Mouse (Mus musculus): ENCODE data around the gene A930033H14Rik.

A930033H14Rik gene

DNA sequence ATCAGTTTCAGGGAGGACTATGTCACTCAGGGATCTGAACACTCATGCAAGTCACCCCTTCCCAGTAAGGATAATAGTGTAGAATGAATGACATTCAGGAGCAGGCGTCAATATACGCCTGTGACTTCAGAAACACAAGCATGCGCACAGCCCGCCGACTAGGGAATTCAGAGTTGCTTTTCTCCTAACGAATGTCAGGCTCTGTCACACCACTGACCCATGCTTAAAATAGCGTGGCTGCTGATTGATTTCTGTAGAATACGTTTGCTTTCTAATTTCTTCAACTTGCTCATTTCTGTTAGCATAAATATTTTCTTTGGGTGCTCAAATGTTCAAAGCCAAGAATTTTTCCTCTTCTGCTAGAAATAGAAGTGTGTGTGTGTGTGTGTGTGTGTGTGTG is 13.1 kb upstream of the A930033H14Rik start:
- no peak for DNase-seq

DNA sequence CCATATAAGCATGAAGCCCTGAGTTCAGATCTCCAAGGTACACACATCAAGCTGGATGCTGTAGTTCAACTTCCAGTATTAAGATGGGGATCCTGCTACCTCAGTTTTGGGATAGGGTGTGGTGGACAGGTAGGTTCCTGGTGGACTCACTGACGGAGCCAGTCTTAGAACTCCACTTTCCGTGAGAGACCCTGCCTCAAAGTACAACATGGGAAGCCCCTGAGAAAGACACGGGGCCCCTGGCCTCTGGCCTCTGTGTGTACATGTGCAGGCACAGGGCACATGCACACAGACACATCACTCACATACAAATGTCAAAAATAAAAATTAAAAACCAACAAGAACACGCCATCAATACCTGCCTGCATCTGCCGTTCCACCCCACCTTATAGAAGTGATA is 12.6 kb upstream of the A930033H14Rik start:
- DNase-seq, result no peak

DNA sequence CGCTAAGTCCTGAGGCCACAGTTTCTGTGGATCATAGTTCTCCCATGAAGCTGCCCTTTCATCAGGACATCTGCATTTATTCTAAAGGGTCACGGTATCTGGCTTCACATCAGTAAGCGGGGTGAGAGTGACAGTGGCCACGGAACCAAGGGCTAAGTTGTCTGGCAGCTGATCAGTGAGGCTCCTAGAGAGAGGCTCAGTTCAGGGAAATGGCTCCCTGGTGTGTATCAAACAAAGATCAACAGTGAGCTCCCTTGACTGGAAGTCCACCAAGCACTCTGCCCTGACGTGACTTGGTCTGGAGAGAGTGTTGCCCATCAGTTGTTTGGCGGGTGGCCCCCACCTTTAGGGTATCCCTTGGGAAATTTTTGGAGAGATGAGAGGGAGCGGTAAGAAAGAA is 11.4 kb upstream of the A930033H14Rik start:
- no peak for DNase-seq

DNA sequence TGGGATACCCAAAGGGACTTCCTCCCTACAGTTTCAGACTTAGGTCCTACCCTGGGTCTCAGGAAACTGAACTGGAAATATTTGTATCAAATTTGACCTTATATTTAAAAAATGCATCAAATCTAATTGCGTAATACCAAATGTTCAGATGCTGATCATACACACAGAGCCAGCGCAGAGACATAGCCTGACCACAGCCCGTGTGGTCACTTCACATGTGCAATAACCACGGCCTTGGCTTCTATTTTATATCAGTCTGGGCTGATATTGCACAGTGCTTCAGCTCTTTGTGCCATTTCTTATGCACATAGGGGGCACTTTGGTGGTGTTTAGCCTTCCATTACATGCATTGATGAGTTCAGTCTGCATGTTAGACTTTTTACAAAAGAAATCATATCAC is 10.3 kb upstream of the A930033H14Rik start:
- no peak for DNase-seq

DNA sequence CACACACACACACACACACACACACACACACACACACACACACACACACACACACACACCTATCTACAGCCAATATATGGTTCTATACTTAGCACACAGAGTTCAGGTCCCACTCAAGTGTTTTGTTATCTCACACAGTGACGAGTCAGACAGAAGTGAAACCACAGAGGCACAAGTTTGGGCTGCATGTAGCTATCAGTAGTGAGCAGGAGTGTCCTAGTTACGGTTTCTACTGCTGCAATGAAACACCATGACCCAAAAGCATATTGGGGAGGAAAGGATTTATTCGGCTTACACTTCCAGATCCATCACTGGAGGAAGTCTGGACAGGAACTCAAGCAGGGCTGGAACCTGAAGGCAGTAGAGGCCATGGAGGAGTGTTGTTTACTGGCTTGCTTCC is 9.1 kb upstream of the A930033H14Rik start:
- DNase-seq, result no peak

DNA sequence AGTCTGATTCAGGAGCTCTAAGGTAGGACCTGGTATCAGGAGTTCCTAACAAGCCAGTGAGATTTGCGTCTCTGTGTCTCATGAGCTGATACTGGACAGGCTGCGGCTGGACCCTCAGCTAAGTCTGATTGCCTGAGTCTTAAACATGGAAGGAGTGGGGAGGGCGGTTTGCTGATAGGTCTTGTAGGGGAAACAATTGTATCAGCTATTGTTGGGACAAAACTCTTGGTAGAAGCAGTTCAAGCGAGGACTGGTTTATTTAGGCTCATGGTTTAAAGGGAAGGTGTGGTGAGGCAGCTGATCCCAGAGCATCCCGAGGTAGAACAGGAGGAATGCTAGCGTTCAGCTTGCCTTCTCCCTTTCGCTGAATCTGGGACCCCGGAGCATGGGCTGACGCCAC is 8.2 kb upstream of the A930033H14Rik start:
- DNase-seq, result no peak

DNA sequence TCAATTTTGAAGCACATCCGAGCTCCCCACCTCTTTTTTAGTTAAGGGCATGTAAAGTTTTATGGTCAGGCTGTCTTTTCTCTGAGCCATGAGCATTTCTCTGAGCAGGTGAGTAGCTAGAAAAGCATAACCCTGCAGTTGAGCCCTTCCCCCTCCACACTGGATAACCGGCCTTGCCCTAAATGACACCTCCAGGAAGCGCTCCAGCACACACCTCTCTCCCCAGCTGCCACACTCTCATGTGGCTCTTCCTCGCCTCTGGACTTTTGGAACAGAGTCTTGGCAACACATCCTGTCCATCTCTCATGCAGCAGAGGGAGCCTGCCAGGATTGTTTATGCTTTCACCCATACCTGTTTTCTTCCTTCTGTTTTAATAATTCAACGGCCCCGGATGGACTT is 7.4 kb upstream of the A930033H14Rik start:
- DNase-seq, result no peak

DNA sequence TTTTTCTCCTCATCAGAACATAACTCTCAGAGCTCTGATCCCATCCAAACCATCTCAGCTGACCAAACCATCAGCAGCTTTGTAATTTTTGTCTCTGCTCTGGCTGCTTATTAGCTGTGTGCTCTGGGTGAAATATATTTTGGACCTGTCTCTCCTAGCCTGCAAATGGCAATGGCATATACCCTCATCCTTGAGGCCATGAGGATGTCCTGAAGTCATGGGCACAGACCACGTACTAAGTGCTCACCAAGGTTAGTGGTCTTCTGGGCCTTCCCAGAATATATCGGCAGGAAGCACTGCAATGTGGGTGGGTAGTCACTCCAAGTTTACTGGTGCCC is 6.4 kb upstream of the A930033H14Rik start:
- no peak for DNase-seq

DNA sequence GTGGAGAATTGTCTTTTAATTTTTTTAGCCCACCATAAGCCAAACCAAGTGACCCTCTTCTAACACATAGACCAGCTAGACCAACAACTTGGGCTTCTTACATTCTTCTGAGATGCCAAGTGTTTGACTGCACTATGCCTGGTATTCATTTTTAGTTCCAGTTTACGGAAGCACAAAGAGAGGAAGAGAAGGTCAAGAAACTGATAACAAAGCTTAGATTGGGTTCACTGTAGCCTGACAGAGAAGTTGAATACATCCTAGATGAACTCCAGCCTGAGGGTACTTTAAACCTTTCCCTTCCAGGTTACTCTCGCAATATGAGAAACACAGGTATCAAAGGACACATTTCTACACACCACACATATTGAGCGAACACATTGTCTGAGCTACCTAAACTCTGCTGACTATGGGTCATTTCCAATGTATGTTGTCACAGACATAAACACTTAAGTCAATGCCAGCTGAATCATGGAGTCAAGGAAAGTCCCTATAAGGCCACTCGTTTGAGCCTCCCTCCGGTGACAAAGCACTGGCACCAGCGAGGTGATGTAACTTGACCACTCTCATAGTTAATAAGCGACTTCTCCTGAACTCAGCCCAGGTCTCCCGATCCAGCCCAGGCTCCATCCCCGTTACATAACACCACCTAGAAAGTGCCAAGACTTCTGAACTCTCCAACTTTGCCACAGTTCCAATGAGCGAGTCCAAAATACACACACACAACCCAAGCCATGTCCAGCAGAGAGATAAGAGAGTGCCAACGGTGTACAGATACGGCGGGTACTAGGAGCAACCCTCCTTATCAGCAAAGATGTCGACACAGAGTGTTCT is 5.8 kb upstream of the A930033H14Rik start:
- peak; percentile 20 for DNase-seq

DNA sequence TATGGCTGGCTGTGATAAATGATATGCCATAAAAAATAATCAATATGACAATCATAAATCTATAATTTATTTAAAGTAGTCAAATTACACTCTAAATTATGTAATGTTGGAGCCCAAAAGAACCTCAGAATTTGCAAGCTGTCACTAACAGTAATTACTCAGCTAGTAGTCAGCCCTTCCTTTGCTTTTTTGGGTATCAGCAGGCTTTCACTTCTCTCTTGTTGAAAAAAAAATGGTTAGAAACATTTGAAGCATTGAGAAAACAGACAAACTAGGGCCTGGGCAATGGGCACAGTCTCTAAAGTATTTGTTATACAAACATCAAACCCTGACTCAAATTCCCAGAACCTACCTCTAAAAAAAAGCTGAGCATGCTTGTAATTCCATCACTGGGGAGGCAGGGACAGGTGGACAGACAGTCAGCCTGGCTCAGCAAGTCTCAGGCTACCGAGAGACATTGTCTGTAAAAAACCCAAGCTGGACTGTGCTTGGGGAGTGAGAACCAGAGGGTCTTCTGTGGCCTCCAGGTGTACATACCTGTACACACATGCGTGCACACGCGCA is 4.3 kb upstream of the A930033H14Rik start:
- no peak for DNase-seq

DNA sequence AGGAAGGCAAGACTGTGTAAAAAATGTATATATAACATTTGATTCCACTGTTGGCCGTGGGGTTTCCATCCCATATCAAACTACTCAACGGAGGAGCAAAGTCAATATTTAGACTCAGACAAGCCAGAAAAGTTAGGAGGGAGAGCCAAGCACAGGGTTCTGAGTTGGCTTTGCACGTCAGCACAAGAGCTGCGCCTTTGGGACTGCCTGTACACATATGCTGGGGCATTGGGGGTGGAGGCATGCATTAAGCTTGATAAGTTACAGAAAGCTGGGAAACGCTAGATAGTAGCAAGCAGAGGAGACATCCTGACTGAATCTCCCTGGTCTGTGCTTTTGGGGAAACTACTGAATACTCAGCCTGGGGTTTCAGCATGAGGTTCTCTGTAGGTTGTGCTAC is 1.1 kb upstream of the A930033H14Rik start:
- DNase-seq, result peak; percentile 34

DNA sequence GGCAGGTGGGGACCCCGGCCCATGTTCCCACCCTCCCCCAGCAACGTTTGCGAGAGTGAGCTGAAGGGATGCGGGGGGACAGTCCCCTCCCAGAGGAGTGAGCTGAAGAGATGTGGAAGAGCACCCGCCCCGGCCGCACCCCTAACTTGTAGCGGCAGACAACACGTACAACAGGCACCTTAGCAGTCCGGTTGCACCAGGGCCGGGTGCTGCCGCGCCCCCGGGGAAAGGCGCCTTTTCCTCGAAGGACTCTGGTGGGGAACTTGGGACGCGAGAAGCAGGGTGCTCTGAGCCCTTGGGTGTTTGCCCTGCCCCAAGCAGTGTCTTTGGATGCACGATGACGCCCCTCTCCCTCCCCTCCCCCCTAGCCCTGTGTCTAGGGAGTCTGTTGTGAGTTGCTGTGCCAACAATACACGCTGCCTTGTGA is 566 bp upstream of the A930033H14Rik start:
- DNase-seq, result peak; percentile 28

DNA sequence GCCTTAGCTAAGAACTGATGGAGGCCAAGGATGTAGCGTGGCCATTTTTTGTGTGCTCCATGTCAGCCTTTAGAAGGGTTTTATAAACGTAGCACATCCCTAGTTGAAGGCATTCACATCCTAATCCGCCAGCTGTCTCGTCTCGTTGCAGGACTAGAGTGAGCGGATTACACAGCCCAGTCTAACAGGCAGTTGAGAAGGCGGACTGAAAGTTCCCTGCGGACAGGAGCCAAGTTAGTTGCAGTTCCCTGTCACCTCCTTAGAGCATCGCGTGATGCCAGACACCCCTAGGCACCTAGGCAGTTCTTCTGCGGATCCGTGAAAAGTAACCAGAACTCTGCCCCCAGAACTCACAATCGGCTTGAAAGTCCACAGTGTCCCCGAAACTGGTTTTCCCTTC is 922 bp downstream of the A930033H14Rik start:
- DNase-seq, result no peak

DNA sequence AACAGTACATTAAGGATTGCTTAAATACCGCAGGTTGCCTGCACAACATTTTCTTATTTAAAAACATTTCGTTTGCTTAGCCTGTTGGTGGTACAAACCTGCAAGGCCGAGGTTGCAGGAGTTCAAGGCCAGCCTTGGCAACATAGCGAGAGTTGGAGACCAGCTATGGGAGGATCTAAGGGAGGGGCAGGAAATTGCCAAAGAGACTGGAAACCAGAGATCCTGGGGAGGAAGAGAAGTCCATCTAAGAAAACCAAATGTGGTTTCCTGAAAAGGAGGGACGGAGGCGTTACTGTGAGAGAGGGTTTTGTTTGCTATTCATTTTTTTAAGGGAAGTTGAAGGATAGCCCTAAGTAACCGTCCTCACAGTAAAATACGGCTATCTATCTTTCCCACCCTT is 1.3 kb downstream of the A930033H14Rik start:
- DNase-seq, result no peak

DNA sequence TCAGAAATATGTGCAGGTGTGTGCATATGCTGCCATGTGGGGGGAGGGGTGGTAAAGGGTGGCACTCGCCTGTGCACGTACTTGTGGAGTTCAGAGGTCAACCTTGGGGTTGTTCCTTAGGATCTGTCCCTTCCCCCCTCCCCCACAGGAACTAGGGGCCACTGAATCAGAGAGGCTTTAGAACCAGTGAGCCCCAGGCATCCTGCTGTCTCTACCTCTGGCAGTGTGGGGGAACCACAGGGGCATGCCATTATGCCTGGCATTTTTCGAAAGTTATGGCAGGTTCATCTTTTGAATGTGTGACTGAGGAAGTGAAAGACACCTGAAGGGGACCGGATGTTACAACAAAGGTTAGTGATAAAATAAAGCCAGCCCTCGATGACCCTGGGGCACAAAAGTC is 2.2 kb downstream of the A930033H14Rik start:
- no peak for DNase-seq

DNA sequence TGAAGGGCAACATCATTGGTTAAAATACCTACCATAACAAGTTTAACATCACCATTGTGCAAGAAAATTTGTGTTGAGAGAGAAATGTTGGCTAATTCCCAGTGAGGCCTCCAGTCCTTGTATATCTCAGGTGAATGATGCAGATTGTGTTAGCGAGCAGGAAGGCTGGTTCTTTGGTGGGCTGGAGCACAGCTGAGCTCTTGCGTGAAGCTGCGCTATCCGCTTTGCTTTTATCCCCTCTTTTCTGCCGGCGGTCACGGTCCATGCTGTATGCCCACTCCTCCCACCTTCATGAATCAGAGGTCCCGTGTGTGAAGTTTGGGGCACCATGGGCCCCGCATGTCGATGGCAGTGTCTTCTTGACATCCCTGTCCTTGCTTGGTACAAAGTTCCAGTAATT is 2.9 kb downstream of the A930033H14Rik start:
- DNase-seq, result no peak

DNA sequence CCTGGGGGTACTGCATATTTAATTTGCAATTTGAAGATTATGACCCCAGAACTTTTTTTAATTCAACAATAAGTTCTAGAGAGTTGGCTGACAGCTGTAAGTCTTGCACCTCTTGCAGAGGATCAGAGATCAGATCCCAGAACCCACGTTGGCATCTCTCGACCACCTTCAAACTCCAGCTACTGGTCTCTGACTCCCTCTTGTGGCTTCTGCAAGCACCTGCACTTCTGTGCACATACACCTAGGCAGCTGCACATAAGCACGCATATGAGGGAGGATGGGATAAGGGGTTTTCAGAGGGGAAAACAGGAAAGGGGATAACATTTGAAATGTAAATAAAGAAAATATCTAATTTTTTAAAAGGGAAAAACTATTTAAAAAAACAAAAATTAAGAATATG is 4.2 kb downstream of the A930033H14Rik start:
- no peak for DNase-seq

DNA sequence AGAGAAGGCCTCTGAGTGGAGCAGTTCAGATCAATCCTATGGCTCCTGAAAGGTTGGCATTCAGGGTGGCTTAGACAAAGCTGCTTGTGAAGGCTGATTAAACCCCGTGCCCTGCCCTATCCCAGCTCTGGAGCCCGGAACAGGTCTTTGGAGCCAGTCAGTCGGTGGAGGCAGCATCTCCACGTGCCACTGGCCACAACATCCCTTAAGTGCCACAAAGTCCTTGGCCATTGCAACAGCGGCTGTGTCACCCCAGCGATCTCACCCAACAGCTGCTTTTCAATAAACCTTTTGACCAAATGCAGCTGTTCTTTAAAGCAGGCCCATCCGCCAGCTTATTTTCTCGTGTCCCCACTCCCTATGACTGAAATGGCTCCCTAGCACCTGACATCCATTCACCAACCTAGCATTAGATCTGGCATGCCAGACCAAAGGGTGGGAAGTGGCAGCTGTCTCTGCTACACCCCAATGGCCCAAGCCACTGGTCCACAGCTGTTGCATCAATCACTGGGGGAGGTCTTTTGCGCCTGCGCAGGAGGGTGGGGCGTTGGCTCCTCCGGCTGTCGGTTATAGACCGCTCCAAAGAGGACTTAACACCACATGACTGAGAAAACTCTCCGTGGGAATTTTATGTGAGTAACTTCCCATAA is 4.8 kb downstream of the A930033H14Rik start:
- DNase-seq, result no peak

DNA sequence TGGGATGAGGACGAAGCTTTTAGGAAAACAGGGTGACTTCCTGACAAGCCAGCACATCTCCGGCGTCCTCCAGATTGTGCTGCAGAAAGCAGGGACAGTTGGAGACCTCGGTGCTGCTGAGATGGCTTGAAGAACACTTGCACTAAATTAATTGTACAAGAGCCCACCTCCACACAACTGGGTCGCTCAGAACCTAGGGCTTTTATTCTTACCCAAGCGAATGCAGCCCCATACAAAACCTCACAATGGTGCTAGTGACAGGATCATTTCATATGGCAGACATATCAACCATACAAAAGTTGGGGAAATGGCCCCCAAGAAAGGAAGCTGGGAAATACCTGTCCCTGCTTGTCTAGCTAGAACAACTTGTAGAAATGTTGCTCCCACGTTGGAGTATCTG is 5.4 kb downstream of the A930033H14Rik start:
- DNase-seq, result no peak

DNA sequence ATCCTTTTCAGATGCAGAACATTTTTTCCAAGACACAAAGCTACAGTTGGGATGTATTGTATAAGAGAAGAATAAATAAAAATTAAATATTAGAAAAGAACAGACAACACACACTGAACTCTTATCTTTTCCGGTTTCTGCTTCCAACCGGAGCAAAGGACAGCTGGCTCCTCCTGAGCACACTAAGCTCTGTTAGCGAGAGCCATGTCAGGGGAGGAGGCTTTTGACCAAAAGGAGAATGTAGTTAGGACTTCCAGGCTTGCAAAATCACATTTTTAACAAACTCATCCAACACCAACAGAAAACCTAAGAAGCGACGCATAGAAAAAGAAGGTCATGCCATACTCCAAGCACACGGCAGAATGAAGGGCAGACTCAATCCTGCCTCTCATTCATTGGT is 6.8 kb downstream of the A930033H14Rik start:
- DNase-seq, result no peak

DNA sequence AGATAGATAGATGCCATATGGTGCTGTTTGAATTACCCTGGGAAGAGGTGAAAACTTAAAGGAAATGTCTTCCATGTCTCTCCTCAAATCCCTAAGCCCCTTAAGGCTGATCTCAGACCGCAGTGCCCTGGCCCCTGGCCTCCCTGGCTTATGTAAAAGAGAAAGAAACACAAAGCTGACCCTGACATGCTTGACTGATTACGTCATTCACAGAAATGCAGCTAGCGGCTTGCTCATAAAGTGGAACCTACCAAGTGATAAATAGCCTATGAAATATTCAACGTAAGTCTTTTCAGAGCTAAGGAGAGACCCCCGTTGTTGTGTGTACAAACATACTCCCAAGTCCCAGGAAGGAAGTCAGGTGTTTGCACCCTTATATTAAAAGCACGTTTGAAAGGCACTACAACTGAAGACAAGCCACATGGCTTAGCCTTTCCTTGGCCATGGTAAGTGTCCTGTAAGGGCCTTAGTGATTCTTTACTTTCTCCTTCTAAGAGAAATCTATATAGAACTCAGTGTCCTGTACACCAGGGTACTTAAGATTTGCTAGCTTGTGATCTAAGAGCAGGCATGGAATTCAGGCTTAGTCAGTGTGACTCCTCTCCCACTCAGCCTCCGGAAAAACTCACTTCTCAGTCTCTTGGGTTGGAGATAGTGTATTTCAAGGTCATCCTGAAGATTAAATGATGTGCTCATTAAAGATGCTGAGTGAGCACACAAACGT is 8.1 kb downstream of the A930033H14Rik start:
- no peak for DNase-seq

DNA sequence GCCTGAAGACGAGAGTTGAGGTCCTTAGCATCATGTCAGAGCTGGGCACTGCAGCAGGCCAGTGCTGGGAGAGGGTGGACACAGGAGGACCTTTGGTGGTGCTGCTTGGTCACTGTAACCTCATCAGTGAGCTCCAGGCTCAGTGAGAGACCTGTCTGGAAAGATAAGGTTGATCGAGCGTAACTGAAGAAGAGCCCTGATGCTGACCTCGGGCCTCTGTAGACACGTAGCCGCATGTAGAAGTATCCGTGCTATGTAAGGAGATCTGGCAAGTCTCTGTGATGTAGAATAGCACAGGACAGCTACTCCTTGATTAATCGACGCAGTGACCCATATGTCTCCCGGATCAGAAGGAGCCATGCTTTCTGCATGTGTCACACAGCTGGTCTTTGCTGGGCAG is 19.2 kb downstream of the A930033H14Rik start:
- DNase-seq, result no peak

DNA sequence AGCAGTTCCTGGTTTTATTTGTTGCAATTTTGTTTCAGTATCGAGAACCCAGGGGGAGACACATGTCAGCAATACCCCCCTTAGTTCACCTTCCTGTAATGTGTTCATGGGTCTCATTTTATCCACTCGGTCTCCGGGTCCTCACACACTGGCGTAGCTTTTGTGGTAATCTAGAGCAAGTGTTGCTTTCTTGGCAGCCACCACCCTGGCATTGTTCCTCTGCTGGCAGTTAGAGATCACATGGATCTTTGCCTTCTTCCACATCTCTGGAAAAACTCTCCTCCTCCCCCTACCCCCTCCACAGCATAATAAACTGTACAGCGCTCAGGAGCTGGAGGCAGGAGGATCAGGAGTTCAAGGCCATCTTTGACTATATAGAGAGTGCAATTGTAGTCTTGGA is 20.6 kb downstream of the A930033H14Rik start:
- DNase-seq, result no peak
